Mouse (Mus musculus): ENCODE measurements around the gene Arfgap3. TPM values are rescaled to one million over a fixed set of nuclear protein-coding genes. Genes with fewer than 3 reads are reported as not detected.
"Not testable (repeated sequence)": the region's sequence is repeated elsewhere in the genome, so short reads cannot be mapped to it uniquely, and the experiment has no call there.

Gene Arfgap3
- total RNA-seq (2021) = 10 to 100 TPM; 18.0 to 18.3 TPM

- peak; percentile 93 for DNase-seq (ENCODE audit: extremely low spot score in 1 of 2, low spot score in 1 of 2)
These were observed at the start of gene Arfgap3 for GRCm38 (mm10) chr15:83349954-83350711. Gene Arfgap3, minus strand, starts transcription at chr15:83350247.

- no peak for DNase-seq (ENCODE audit: extremely low spot score in 1 of 2, low spot score in 1 of 2)
These were observed 42.7 kb upstream of the Arfgap3 start for GRCm38 (mm10) chr15:83392722-83393121.

- DNase-seq (ENCODE audit: extremely low spot score in 1 of 2, low spot score in 1 of 2) = no peak
These were observed 37.9 kb upstream of the Arfgap3 start for GRCm38 (mm10) chr15:83387911-83388310.

GRCm38 (mm10) chr15:83383633-83384032, 33.6 kb upstream of the Arfgap3 start:
- DNase-seq (ENCODE audit: extremely low spot score in 1 of 2, low spot score in 1 of 2) = no peak

GRCm38 (mm10) chr15:83383136-83383535, 33.1 kb upstream of the Arfgap3 start:
- DNase-seq (ENCODE audit: extremely low spot score in 1 of 2, low spot score in 1 of 2) = no peak

- DNase-seq (ENCODE audit: extremely low spot score in 1 of 2, low spot score in 1 of 2) = no peak
These were observed 32.4 kb upstream of the Arfgap3 start for GRCm38 (mm10) chr15:83382467-83382866.

- DNase-seq (ENCODE audit: extremely low spot score in 1 of 2, low spot score in 1 of 2) = no peak
These were observed 27.1 kb upstream of the Arfgap3 start for GRCm38 (mm10) chr15:83377153-83377552.

GRCm38 (mm10) chr15:83375136-83375535, 25.1 kb upstream of the Arfgap3 start:
- peak; percentile 24 to 65 for DNase-seq (ENCODE audit: extremely low spot score in 1 of 2, low spot score in 1 of 2)

- no peak for DNase-seq (ENCODE audit: extremely low spot score in 1 of 2, low spot score in 1 of 2)
These were observed 24.0 kb upstream of the Arfgap3 start for GRCm38 (mm10) chr15:83374076-83374475.

- not testable (repeated sequence) for DNase-seq (ENCODE audit: extremely low spot score in 1 of 2, low spot score in 1 of 2)
These were observed 18.7 kb upstream of the Arfgap3 start for GRCm38 (mm10) chr15:83368702-83369101.

- DNase-seq (ENCODE audit: extremely low spot score in 1 of 2, low spot score in 1 of 2) = no peak
These were observed 18.2 kb upstream of the Arfgap3 start for GRCm38 (mm10) chr15:83368261-83368660.

- peak; percentile 24 to 39 for DNase-seq (ENCODE audit: extremely low spot score in 1 of 2, low spot score in 1 of 2)
These were observed 17.0 kb upstream of the Arfgap3 start for GRCm38 (mm10) chr15:83366933-83367552.

GRCm38 (mm10) chr15:83365697-83366096, 15.7 kb upstream of the Arfgap3 start:
- DNase-seq (ENCODE audit: extremely low spot score in 1 of 2, low spot score in 1 of 2) = no peak

- no peak for DNase-seq (ENCODE audit: extremely low spot score in 1 of 2, low spot score in 1 of 2)
These were observed 14.1 kb upstream of the Arfgap3 start for GRCm38 (mm10) chr15:83364194-83364593.

GRCm38 (mm10) chr15:83362813-83363212, 12.8 kb upstream of the Arfgap3 start:
- not testable (repeated sequence) for DNase-seq (ENCODE audit: extremely low spot score in 1 of 2, low spot score in 1 of 2)

- not testable (repeated sequence) for DNase-seq (ENCODE audit: extremely low spot score in 1 of 2, low spot score in 1 of 2)
These were observed 10.9 kb upstream of the Arfgap3 start for GRCm38 (mm10) chr15:83360899-83361298.

GRCm38 (mm10) chr15:83360140-83360539, 10.1 kb upstream of the Arfgap3 start:
- no peak for DNase-seq (ENCODE audit: extremely low spot score in 1 of 2, low spot score in 1 of 2)

- DNase-seq (ENCODE audit: extremely low spot score in 1 of 2, low spot score in 1 of 2) = no peak
These were observed 8.4 kb upstream of the Arfgap3 start for GRCm38 (mm10) chr15:83358476-83358875.

GRCm38 (mm10) chr15:83351546-83351945, 1.5 kb upstream of the Arfgap3 start:
- no peak for DNase-seq (ENCODE audit: extremely low spot score in 1 of 2, low spot score in 1 of 2)

GRCm38 (mm10) chr15:83350859-83351258, 812 bp upstream of the Arfgap3 start:
- DNase-seq (ENCODE audit: extremely low spot score in 1 of 2, low spot score in 1 of 2) = no peak

GRCm38 (mm10) chr15:83349225-83349953, 658 bp downstream of the Arfgap3 start:
- no peak for DNase-seq (ENCODE audit: extremely low spot score in 1 of 2, low spot score in 1 of 2)
